Mouse (Mus musculus) hematopoietic stem cell, adult 5-6 weeks (primary cell): ENCODE results near the gene Cuzd1. TPM values are rescaled to one million over a fixed set of nuclear protein-coding genes. Genes with fewer than 3 reads are reported as not detected.

Source experiments
- ATAC-seq, 2 experiments: fragments of 125-278 bp in 1 of 2; replicated peaks in 1 of 2; 2 replicates each; pipeline ENCODE4 v1.8.0; 2016 to 2017; ENCODE audit warnings: inconsistent platforms in 2 of 2, mild to moderate bottlenecking in 2 of 2, moderate number of reproducible peaks in 2 of 2, low read depth in 1 of 2, moderate TSS enrichment in 1 of 2; ENCODE audit not compliant: low FRiP score in 2 of 2, poor library complexity in 2 of 2, severe bottlenecking in 2 of 2, insufficient read depth in 1 of 2, low TSS enrichment in 1 of 2
- total RNA-seq: library from RNA; stranded (forward); fragments of 172-1452, 232-1000 nt; gene quantifications from 2 replicates; pipeline ENCODE4 v1.2.3, GENCODE M21; 2017

Cuzd1 gene
- total RNA-seq, 1 experiment from 2014 or later = not detected

DNA sequence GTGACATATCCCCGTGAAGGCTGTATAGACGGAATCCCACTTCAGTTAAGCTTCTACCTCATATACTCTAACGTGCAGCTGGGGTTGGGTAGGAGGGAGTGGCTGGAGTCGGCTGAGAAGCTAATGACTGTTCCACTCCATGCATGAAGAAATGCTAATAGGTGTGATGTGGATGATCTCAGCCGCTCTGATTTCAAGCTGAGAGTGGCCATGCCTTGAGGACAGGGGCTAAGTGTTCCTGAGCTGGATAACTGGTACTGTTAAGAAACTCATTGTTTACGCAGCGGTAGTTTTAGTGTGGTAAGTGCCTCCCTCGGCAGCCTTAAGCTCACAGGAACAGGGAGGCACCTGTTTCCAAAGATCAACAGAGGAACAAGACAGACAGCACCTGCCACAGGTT is 18.8 kb downstream of the Cuzd1 start:
- no peak for ATAC-seq

DNA sequence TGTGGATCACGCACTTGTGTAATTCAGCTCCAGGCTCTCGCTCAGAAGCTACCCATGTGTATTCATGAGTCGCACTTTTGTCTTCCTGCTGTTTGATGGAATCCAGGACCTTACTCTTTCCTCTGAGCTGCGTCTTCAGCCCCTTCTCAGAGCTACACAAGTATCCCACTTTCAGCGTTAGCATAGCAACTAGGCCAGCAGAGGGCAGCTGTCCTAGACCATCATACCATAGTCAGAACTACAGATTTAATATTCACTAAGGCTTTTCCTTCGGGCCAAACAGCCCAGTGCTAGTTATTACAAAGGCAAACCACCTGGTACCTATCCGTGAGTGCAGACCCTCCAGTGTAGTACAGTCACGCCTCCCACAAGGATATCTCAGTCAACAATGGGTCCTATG is 24.9 kb downstream of the Cuzd1 start:
- ATAC-seq = no peak

DNA sequence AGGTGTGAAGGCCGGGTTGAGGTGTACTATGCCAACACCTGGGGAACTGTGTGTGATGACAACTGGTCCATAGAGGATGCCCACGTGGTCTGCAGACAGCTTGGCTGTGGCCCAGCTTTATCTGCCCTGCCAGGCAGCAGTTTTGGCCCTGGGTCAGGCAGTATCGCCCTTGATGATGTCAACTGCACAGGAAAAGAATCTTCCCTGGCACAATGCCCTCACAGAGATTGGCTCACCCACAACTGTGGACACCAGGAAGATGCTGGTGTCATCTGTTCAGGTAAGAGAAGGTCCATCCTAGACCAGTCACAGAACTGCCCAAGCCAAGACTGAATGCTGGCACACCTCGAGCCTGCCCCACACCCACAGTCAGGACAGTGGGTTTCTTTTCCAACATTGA is 56.2 kb downstream of the Cuzd1 start:
- no peak for ATAC-seq

DNA sequence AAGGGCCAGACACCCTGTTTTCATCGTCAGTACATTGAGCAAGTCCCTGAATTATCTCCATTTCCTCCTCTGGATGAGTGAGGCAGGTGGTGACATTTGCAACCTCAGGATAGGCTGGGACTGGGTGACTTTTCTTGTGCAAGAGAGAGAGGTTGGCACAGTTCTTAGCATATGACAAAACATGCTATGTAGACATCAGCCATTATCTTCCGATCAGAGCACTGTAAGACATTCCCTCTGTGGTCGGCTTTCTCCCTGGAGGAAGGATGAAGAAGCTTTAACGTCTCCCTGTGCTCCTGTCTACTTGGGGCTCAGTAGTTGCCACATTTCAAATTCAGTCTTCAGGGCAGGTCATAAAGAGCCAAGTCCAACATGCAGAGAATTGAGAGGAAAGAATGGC is 57.8 kb downstream of the Cuzd1 start:
- ATAC-seq = no peak

DNA sequence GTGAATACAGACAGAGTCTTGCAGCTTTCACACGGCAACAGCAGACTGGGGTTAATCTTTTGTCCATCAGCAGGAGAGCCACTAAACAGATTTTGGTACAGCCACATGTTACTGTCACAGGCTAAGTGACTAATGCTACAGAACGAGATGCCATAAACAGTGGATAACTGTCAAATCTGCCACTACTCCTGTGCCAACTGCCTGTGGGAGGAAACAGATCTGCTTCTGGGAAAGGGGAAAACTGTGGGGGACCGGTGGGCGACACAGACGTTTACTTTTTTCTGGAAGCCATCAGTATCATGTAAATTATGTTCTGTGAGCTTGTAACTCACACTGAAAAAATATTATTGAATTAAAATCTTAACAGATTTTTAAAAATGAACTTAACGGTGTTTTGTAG is 61.1 kb downstream of the Cuzd1 start:
- no peak for ATAC-seq

Other genes with a start within 250 kb of the Cuzd1 start
- not detected in 2 replicates for gene 4933402N03Rik, start 176.0 kb downstream of the Cuzd1 start, total RNA-seq
- gene 5430419D17Rik, start 147.9 kb downstream of the Cuzd1 start, total RNA-seq = not detected in 2 replicates
- gene Fam24b, start 7.2 kb upstream of the Cuzd1 start, total RNA-seq = not detected in 2 replicates
- gene Fam24a, start 11.6 kb upstream of the Cuzd1 start, total RNA-seq = not detected in 2 replicates
- gene 2310057M21Rik, start 40.5 kb upstream of the Cuzd1 start, total RNA-seq = 6.6 and 15.8 TPM in 2 replicates
- gene Pstk, start 48.8 kb upstream of the Cuzd1 start, total RNA-seq = 15.2 and 32.3 TPM in 2 replicates
- 24.6 and 25.1 TPM in 2 replicates for gene Ikzf5, start 88.2 kb upstream of the Cuzd1 start, total RNA-seq
- 37.9 and 48.9 TPM in 2 replicates for gene Acadsb, start 88.3 kb upstream of the Cuzd1 start, total RNA-seq
- gene Hmx3, start 220.6 kb upstream of the Cuzd1 start, total RNA-seq = not detected in 2 replicates
- gene Hmx2, start 226.5 kb upstream of the Cuzd1 start, total RNA-seq = not detected in 2 replicates
- gene Bub3, start 237.9 kb upstream of the Cuzd1 start, total RNA-seq = 65.0 and 78.4 TPM in 2 replicates